Mouse (Mus musculus) ES-E14 (cell line): Measurements from ENCODE around the gene Cbfa2t2. TPM values are rescaled to one million over a fixed set of nuclear protein-coding genes. Genes with fewer than 3 reads are reported as not detected.
"Not testable (repeated sequence)": the region's sequence is repeated elsewhere in the genome, so short reads cannot be mapped to it uniquely, and the experiment has no call there.

Experiments
- DNase-seq: peaks from one replicate; pipeline ENCODE4 v3.0.0-alpha.2; 2013; ENCODE audit warnings: low read depth, low spot score
- H3K27ac ChIP-seq: 2 replicates; pipeline ENCODE4 v1.5.1; 2012; ENCODE audit warnings: low read depth, mild to moderate bottlenecking, low read length, moderate library complexity, mixed read lengths; ENCODE audit not compliant: poor library complexity, insufficient read depth, severe bottlenecking
- H3K36me3 ChIP-seq: 2 replicates; pipeline ENCODE4 v1.6.1; 2012; ENCODE audit warnings: mild to moderate bottlenecking, low read length, moderate library complexity, mixed read lengths; ENCODE audit not compliant: control insufficient read depth, poor library complexity, insufficient read depth, severe bottlenecking
- H3K4me1 ChIP-seq, 2 experiments: fragments of 150-350 bp in 1 of 2; sonication (generic) in 1 of 2; 2 replicates each; pipeline ENCODE4 v1.6.1; 2012; ENCODE audit warnings: low read length in 2 of 2, mild to moderate bottlenecking in 1 of 2, mixed read lengths in 1 of 2; ENCODE audit not compliant: control insufficient read depth in 2 of 2, insufficient read depth in 2 of 2, poor library complexity in 1 of 2
- H3K4me3 ChIP-seq, 2 experiments: fragments of 150-350 bp in 1 of 2; sonication (generic) in 1 of 2; 2 replicates each; pipeline ENCODE4 v1.5.1; 2012; ENCODE audit warnings: low read length in 2 of 2, low read depth in 1 of 2, mild to moderate bottlenecking in 1 of 2, mixed read lengths in 1 of 2; ENCODE audit not compliant: insufficient read depth in 1 of 2, poor library complexity in 1 of 2, severe bottlenecking in 1 of 2
- H3K9ac ChIP-seq: 2 replicates; pipeline ENCODE4 v1.6.1; 2012; ENCODE audit warnings: low read depth, mild to moderate bottlenecking, low read length, mixed read lengths; ENCODE audit not compliant: poor library complexity, insufficient read depth, severe bottlenecking
- H3K9me3 ChIP-seq: fragments of 150-350 bp; sonication (generic); 2 replicates; pipeline ENCODE4 v1.6.1; 2012; ENCODE audit warnings: low read depth, mild to moderate bottlenecking, low read length; ENCODE audit not compliant: control insufficient read depth, insufficient read depth
- CHD2 ChIP-seq: IDR thresholded peaks from 2 replicates; pipeline ENCODE4 v1.6.1; 2014; ENCODE audit warnings: mild to moderate bottlenecking, low read depth, low read length, inconsistent platforms
- HCFC1 ChIP-seq: IDR thresholded peaks from 2 replicates; pipeline ENCODE4 v1.6.1; 2012; ENCODE audit warnings: low read length, inconsistent platforms, borderline replicate concordance; ENCODE audit not compliant: insufficient read depth
- MAFK ChIP-seq: IDR thresholded peaks from 2 replicates; pipeline ENCODE4 v1.6.1; 2014; ENCODE audit warnings: mild to moderate bottlenecking, low read depth, low read length, inconsistent platforms; ENCODE audit not compliant: insufficient read depth
- ZC3H11A ChIP-seq: IDR thresholded peaks from 2 replicates; pipeline ENCODE4 v1.6.1; 2012; ENCODE audit warnings: low read depth, mild to moderate bottlenecking, inconsistent platforms, low read length, borderline replicate concordance
- ZNF384 ChIP-seq: IDR thresholded peaks from 2 replicates; pipeline ENCODE4 v1.6.1; 2012; ENCODE audit warnings: low read depth, low read length, inconsistent platforms
- in situ Hi-C, 2 experiments: fragments of 600-800 bp; cut with MboI; formaldehyde crosslinking; loops; one replicate each; pipeline ENCODE4 v1.15.1; 2025; ENCODE audit warnings: low sequenced_read_pairs in 2 of 2, inconsistent platforms in 1 of 2; ENCODE audit not compliant: unreplicated experiment in 2 of 2
- total RNA-seq: library from RNA; depleted of rRNA; stranded (reverse); fragments of 300-350 nt; gene quantifications from 2 replicates; pipeline ENCODE4 v1.2.3, GENCODE M21; 2012

Cbfa2t2 gene
- total RNA-seq, 1 experiment = 37.6 TPM

DNA sequence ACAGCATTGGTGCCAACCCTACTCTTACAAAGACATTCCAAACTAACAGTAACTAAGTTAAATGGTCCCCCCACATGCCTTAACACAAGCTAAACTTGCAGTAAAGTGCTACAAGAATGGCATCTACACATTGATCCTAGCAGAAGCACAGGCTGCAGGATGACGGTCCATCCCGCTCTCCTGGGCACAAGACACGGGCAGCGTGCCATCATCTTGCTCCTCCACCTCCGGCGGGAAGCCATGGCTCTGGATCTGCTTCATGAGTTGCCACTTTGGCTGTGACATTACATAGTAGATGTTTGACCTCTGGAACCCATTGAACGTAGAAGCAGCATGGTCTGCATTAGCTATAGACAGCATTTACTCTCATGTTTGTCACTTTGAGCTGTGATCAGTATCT is 39.6 kb downstream of the Cbfa2t2 start:
- in situ Hi-C loops = no loop called here

GRCm38 (mm10) chr2:154477028-154477427 is 40.7 kb downstream of the Cbfa2t2 start:
- Histone ChIP-seq H3K36me3 (no peaks in the 10 kb centered on the region), H3K9ac (no peak overlapping the region), H3K27ac (no peak overlapping the region), H3K4me3 (no peak overlapping the region), H3K9me3 (no peaks in the 10 kb centered on the region), H3K4me1 (peaks cover 2 to 3% of the 10 kb centered on the region in 2 experiments; a peak in 1 of 4 replicates)
- no peak for DNase-seq
- TF ChIP-seq ZNF384 (no peak), HCFC1 (no peak), ZC3H11A (no peak), MAFK (no peak), CHD2 (no peak)
- in situ Hi-C loops = no loop called here

More for the DNA sequence above, 39.6 kb downstream of the Cbfa2t2 start:
- no peaks in the 10 kb centered on the region for H3K36me3 ChIP-seq
- H3K9me3 ChIP-seq = no peaks in the 10 kb centered on the region
- peaks cover 2 to 3% of the 10 kb centered on the region in 2 experiments; a peak in 1 of 4 replicates for H3K4me1 ChIP-seq
- H3K4me3 ChIP-seq = no peak overlapping the region
- H3K27ac ChIP-seq = no peak overlapping the region
- no peak overlapping the region for H3K9ac ChIP-seq
- DNase-seq = no peak
- TF ChIP-seq ZNF384 = no peak
- TF ChIP-seq HCFC1 = no peak
- no peak for TF ChIP-seq ZC3H11A
- TF ChIP-seq CHD2 = no peak
- no peak for TF ChIP-seq MAFK

DNA sequence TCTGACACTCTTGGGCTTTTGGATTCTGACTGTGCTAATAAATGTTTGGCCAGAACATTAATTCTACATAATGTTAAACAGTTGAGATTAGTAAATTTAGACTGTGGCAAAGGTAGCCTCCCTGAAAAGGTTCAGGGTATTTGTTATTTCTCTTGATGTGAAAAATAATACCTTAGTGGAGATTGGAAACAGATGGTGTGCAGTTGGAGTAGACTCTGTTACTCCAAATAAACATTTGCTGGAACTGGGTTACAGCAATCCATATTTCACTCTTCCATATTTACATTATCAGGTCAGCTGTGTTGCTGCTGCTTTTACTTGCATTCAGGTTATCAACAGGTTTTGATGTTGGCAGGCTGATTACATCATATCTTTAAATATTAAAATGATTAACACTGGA is 55.5 kb downstream of the Cbfa2t2 start:
- H3K9ac ChIP-seq = no peak overlapping the region
- TF ChIP-seq HCFC1 (no peak), ZC3H11A (no peak), MAFK (no peak), ZNF384 (no peak), CHD2 (no peak)
- H3K9me3 ChIP-seq = no peaks in the 10 kb centered on the region
- DNase-seq = no peak
- H3K4me1 ChIP-seq = peaks cover 1 to 4% of the 10 kb centered on the region in 2 experiments; a peak in 1 of 4 replicates
- no peak overlapping the region for H3K27ac ChIP-seq
- in situ Hi-C loops = no loop called here
- H3K36me3 ChIP-seq = no peaks in the 10 kb centered on the region; the same call in 1 of the 2 replicates
- no peak overlapping the region for H3K4me3 ChIP-seq

- H3K4me3 ChIP-seq, H3K9ac ChIP-seq, H3K4me1 ChIP-seq, in situ Hi-C loops, H3K9me3 ChIP-seq, H3K36me3 ChIP-seq, H3K27ac ChIP-seq: not testable (repeated sequence)
- DNase-seq = peak; percentile 34
Measured at GRCm38 (mm10) chr2:154493559-154493958, 57.3 kb downstream of the Cbfa2t2 start.

GRCm38 (mm10) chr2:154495021-154495420 is 58.7 kb downstream of the Cbfa2t2 start:
- in situ Hi-C loops = no loop called here
- Histone ChIP-seq H3K4me1 (peaks cover 5% of the 10 kb centered on the region in 2 experiments; a peak in 2 of 4 replicates), H3K4me3 (no peak overlapping the region), H3K9me3 (no peaks in the 10 kb centered on the region), H3K9ac (no peak overlapping the region; the same call in 1 of the 2 replicates), H3K27ac (no peak overlapping the region), H3K36me3 (peaks cover 3% of the 10 kb centered on the region; the same call in 1 of the 2 replicates)
- DNase-seq = no peak
- TF ChIP-seq ZNF384 (no peak), HCFC1 (no peak), ZC3H11A (no peak), CHD2 (no peak), MAFK (no peak)
